Mouse (Mus musculus) forebrain, embryonic 11.5 days (tissue): ENCODE results near the gene Prr14. TPM values are rescaled to one million over a fixed set of nuclear protein-coding genes. Genes with fewer than 3 reads are reported as not detected.
A peak's percentile ranks its signal among the peaks of the same experiment; 100 is the strongest.
"Not testable (repeated sequence)": the region's sequence is repeated elsewhere in the genome, so short reads cannot be mapped to it uniquely, and the experiment has no call there.

ENCODE experiments used
- ATAC-seq: fragments of 200-750 bp; cut with Nextera tagmentation; replicated peaks from 2 replicates; pipeline ENCODE4 v1.8.0; 2017; ENCODE audit warnings: moderate TSS enrichment; ENCODE audit not compliant: low FRiP score
- DNase-seq: peaks from one replicate; pipeline ENCODE4 v3.0.0-alpha.2; 2017; ENCODE audit warnings: low spot score
- H3K27ac ChIP-seq: fragments of 300-500 bp; sonication (generic); 2 replicates; pipeline ENCODE4 v1.5.1; 2014; ENCODE audit warnings: low read depth, low read length
- H3K27me3 ChIP-seq: fragments of 300-500 bp; sonication (generic); 2 replicates; pipeline ENCODE4 v1.6.1; 2014; ENCODE audit warnings: mild to moderate bottlenecking, low read length, mixed read lengths; ENCODE audit not compliant: control insufficient read depth, insufficient read depth
- H3K36me3 ChIP-seq: fragments of 300-500 bp; sonication (generic); 2 replicates; pipeline ENCODE4 v1.6.1; 2014; ENCODE audit warnings: mild to moderate bottlenecking, low read length, moderate library complexity, mixed read lengths; ENCODE audit not compliant: control insufficient read depth, insufficient read depth
- H3K4me1 ChIP-seq: fragments of 300-500 bp; sonication (generic); replicated peaks from 2 replicates; pipeline ENCODE4 v1.6.1; 2014; ENCODE audit warnings: low read length, mixed read lengths; ENCODE audit not compliant: control insufficient read depth, insufficient read depth
- H3K4me2 ChIP-seq: fragments of 300-500 bp; sonication (generic); 2 replicates; pipeline ENCODE4 v1.6.1; 2014; ENCODE audit warnings: low read depth, mild to moderate bottlenecking, low read length, moderate library complexity, mixed read lengths; ENCODE audit not compliant: severe bottlenecking
- H3K4me3 ChIP-seq: fragments of 300-500 bp; sonication (generic); 2 replicates; pipeline ENCODE4 v1.5.1; 2014; ENCODE audit warnings: low read depth, low read length
- H3K9ac ChIP-seq: fragments of 300-500 bp; sonication (generic); 2 replicates; pipeline ENCODE4 v1.6.1; 2014; ENCODE audit warnings: low read length
- H3K9me3 ChIP-seq: fragments of 300-500 bp; sonication (generic); 2 replicates; pipeline ENCODE4 v1.6.1; 2016; ENCODE audit warnings: low read length, mixed read lengths; ENCODE audit not compliant: control insufficient read depth
- WGBS: fragments of 180-500 bp; shearing (Covaris S2); extraction: QIAGEN DNeasy Blood & Tissue Kit; methylation state at CpG from one replicate; pipeline ENCODE4 v1.1.7; 2014; 5-methylcytosine and 5-hydroxymethylcytosine counted together
- polyA plus RNA-seq: library from polyadenylated mRNA; unstranded; fragments of >200 nt; fragmentation: Nextera tagmentation; extraction: Ambion mirVana; gene quantifications from 2 replicates; pipeline ENCODE4 v1.2.1, GENCODE M21; 2014

Prr14 gene
- 70.7 and 77.3 TPM in 2 replicates for polyA plus RNA-seq

DNA sequence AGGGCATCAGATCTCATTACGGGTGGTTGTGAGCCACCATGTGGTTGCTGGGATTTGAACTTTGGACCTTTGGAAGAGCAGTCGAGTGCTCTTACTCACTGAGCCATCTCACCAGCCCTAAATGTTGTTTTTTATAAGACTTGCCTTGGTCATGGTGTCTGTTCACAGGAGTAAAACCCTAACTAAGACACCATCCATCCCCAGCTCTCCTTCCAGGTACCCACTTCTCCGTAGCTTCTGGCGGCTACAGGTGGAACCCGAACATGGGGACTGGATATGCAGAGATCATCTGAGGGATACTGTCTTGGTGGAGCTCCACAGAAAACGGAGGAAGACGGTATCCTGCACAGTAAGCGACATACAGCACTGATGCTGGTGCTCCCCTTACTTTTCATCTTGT, at the start of gene Prr14:
Gene Prr14, plus strand, starts transcription at position 301 of the 400 bp plus-strand sequence.
- DNase-seq, result peak; percentile 15
- H3K36me3 ChIP-seq, result peaks cover 17% of the 10 kb centered on the region; the same call in 1 of the 2 replicates
- not testable (repeated sequence) for H3K27ac ChIP-seq, H3K9ac ChIP-seq, H3K4me2 ChIP-seq, ATAC-seq, H3K4me1 ChIP-seq, H3K9me3 ChIP-seq, H3K27me3 ChIP-seq, H3K4me3 ChIP-seq
- 96% methylated on average over 7 of the region's 8 CpGs for WGBS

DNA sequence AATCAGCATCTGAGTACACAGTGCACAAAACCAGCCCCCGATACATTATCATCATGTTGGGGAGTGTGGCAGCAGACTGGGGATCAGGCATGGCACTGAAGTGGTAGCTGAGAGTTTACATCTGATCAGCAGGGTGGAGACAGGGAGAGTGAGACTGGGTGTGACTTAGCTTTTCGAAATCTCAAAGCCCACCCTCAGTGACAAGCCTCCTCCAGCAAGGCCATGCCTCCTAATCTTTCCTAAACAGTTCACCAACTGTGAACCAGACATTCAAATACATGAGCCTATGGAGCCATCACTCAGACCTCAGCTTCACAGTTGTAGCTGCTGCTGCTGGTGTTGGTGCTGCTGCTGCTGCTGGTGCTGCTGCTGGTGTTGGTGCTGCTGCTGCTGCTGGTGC, 48.0 kb upstream of the Prr14 start:
- H3K4me2 ChIP-seq, result no peak overlapping the region
- no peaks in the 10 kb centered on the region for H3K36me3 ChIP-seq
- DNase-seq (no peak), ATAC-seq (no peak)
- no peaks in the 10 kb centered on the region for H3K4me1 ChIP-seq
- WGBS, result 80% methylated on average over 2 of the region's 2 CpGs
- H3K9ac ChIP-seq, result no peak overlapping the region
- H3K27ac ChIP-seq, result no peak overlapping the region
- H3K27me3 ChIP-seq, result no peaks in the 10 kb centered on the region
- no peaks in the 10 kb centered on the region for H3K9me3 ChIP-seq
- H3K4me3 ChIP-seq, result no peak overlapping the region

DNA sequence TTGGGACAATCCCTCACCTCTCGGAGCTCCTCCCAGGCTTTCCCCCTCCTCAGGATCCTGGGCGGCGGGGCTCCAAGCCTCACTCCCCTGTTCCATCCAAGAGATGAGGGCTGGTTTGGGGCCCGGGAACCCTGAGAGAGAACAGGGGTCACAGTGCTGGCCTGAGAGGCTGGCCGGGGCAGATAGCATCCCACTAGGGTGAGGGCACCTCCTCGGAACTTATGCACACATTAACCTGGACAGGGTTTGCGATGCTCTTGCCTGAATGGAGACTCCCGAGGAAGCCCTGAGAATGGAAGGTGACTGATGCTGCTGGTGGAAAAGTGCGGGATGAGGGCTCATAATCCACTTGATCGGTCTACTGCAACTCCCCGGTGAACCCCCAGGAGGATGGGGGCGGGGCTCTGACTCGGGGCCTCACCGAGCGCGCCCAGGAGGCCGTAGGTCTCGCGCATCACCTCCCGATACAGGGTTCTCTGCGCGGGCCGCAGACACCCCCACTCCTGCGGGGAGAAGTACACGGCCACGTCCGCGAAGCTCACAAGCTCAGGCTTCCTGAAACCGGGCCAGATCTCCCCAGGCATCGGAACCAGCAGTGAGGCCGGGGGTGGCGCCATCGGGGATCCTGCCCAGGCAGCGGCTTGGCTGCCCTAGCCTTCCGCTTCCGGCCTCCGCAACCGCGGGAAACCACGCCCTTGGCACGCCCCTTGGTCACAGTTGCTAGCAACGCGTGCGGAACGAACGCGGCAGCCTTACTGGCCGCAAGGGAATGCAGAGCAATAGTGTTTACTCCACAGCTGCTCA, 37.8 kb upstream of the Prr14 start, which contains the start of gene Zfp688:
Gene Zfp688, minus strand, starts transcription at position 681 of the 804 bp plus-strand sequence.
- Histone ChIP-seq H3K4me1 (0 out of 2 replicates have a peak, but pooled peaks cover 5% of the 10 kb centered on the region), H3K9ac (peak within 1 kb of the TSS; percentile 89), H3K27ac (no peak within 1 kb of the TSS), H3K4me2 (peak within 1 kb of the TSS; percentile 96), H3K27me3 (peaks cover 7% of the 10 kb centered on the region), H3K4me3 (peak within 1 kb of the TSS; percentile 83), H3K9me3 (no peaks in the 10 kb centered on the region), H3K36me3 (no peaks in the 10 kb centered on the region; the same call in 1 of the 2 replicates)
- ATAC-seq, result peak; percentile 94
- DNase-seq, result peak; percentile 95
- 2% methylated on average over 48 of the region's 48 CpGs for WGBS

DNA sequence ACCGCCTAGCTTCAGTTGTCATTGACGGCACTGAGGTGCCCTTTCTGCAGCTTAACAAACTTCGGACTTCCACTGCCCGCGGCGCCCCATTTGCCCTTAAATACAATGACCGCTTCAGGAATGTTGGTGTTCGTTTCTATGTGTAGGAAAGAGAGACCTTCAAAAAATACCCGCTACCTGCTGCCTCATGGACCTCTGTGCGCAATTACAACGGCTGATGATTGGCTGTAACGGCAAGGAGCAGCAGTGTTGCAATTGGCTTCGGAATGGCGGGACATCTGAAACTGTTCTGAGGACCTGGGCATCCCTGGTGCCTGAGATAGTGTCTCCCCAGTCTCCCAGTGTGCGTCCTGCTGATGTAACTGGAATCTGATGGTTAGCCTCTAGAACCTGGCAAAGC, 37.2 kb upstream of the Prr14 start:
- Histone ChIP-seq H3K9ac (peak overlapping the region; percentile 32; the same call in 1 of the 2 replicates), H3K4me1 (0 out of 2 replicates have a peak, but pooled peaks cover 5% of the 10 kb centered on the region), H3K27ac (no peak overlapping the region), H3K9me3 (no peaks in the 10 kb centered on the region), H3K4me2 (peak overlapping the region; percentile 96), H3K4me3 (peak overlapping the region; percentile 83), H3K36me3 (no peaks in the 10 kb centered on the region; the same call in 1 of the 2 replicates), H3K27me3 (peaks cover 7% of the 10 kb centered on the region)
- ATAC-seq (peak; percentile 37; the same call in 1 of the 2 replicates), DNase-seq (peak; percentile 52)
- WGBS, result under 1% methylated on average over 15 of the region's 15 CpGs

DNA sequence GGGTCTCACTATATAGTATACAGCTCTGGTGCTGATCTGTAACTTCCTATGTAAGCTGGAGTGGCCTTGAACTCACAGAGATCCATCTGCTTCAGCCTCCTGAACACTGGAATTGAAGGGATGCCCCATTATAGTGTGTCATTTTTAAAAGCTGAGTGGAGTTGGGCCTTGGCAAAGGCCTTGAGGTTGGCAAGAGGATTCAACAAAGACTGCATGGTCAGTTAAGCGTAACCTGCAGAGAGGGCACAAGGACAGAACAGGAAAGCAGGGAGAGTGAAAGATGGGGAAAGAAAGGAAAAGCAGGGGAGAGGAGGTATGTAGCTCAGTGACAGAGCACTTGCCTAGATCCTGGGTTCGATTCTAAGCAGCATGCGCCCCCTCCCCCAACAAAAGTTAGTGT, 34.1 kb upstream of the Prr14 start:
- ATAC-seq (no peak), DNase-seq (no peak)
- Histone ChIP-seq H3K4me2 (no peak overlapping the region), H3K9me3 (no peaks in the 10 kb centered on the region), H3K4me3 (no peak overlapping the region), H3K36me3 (no peaks in the 10 kb centered on the region), H3K9ac (no peak overlapping the region), H3K4me1 (0 out of 2 replicates have a peak, but pooled peaks cover 5% of the 10 kb centered on the region), H3K27me3 (peaks cover 7% of the 10 kb centered on the region), H3K27ac (no peak overlapping the region)
- 85% methylated on average over 3 of the region's 3 CpGs for WGBS

DNA sequence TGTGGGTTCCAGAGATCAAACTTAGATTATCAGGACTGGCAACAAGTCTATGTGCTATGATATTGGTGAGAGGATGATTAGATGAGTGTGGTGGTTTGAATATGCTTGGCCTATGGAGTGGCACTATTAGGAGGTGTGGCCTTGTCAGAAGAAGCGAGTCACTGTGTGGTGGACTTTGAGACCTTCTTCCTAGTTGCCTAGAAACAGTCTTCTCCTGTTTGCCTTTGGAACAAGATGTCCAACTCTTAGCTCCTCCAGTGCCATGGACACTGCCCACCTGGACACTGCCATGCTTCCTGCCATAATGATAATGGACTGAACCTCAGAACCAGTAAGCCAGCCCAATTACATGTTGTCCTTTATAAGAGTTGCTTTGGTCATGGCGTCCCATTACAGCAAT, 33.5 kb upstream of the Prr14 start:
- DNase-seq, result no peak
- peaks cover 7% of the 10 kb centered on the region for H3K27me3 ChIP-seq

DNA sequence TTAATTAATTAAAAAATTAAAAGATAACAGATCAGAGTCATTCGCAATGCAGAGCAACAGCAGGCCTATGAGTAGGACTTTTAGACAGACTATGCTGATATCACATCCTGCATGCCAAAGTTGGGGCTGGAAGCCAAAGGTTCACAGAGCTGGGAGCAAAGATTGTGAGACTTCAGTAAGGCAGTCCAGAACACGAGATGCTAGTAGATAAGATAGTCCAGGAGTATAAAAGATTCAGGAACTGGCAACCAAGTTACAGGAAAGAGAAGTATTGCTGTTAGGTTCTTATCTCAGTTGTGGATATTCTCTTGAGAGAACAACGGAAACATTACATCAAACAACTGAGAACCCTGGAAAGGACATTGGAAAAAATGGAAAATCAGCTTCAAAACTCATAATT, 33.1 kb upstream of the Prr14 start:
- Histone ChIP-seq H3K36me3 (no peaks in the 10 kb centered on the region), H3K27ac (no peak overlapping the region), H3K27me3 (peaks cover 7% of the 10 kb centered on the region), H3K4me2 (no peak overlapping the region), H3K4me3 (no peak overlapping the region), H3K4me1 (0 out of 2 replicates have a peak, but pooled peaks cover 3% of the 10 kb centered on the region), H3K9ac (no peak overlapping the region), H3K9me3 (no peaks in the 10 kb centered on the region)
- 75% methylated on average over 3 of the region's 3 CpGs for WGBS
- DNase-seq (no peak), ATAC-seq (no peak)

More for the DNA sequence above, 33.5 kb upstream of the Prr14 start:
- 85% methylated on average over 2 of the region's 2 CpGs for WGBS
- Histone ChIP-seq H3K4me2 (no peak overlapping the region), H3K9ac (no peak overlapping the region), H3K9me3 (no peaks in the 10 kb centered on the region), H3K4me3 (no peak overlapping the region), H3K4me1 (0 out of 2 replicates have a peak, but pooled peaks cover 5% of the 10 kb centered on the region), H3K36me3 (no peaks in the 10 kb centered on the region), H3K27ac (no peak overlapping the region)
- no peak for ATAC-seq

DNA sequence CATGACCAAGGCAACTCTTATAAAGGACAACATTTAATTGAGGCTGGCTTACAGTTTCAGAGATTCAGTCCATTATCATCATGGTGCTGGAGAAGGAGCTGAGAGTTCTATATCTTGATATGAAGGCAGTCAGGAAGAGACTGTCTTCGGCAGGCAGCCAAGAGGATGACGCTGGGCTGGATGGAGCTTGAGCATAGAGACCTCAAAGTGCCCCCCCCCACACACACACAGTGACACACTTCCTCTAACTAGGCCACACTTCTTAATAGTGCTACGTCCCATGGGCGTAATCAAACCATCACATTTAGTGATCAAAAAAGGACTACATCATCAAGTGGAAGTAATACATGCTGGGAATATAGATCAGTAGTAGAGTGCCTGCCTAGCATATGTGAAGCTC, 24.2 kb upstream of the Prr14 start:
- DNase-seq (no peak), ATAC-seq (no peak)
- Histone ChIP-seq H3K9me3 (no peaks in the 10 kb centered on the region; the same call in 1 of the 2 replicates), H3K9ac (no peak overlapping the region), H3K4me1 (no peaks in the 10 kb centered on the region), H3K27ac (no peak overlapping the region), H3K36me3 (no peaks in the 10 kb centered on the region; the same call in 1 of the 2 replicates), H3K4me3 (no peak overlapping the region), H3K27me3 (no peaks in the 10 kb centered on the region), H3K4me2 (no peak overlapping the region)
- WGBS, result 91% methylated on average over 4 of the region's 4 CpGs
